Mouse (Mus musculus) gastrocnemius, postnatal 25 days (tissue): Measurements from ENCODE around the gene Olfr1186. TPM values are rescaled to one million over a fixed set of nuclear protein-coding genes. Genes with fewer than 3 reads are reported as not detected.
"Not testable (repeated sequence)": the region's sequence is repeated elsewhere in the genome, so short reads cannot be mapped to it uniquely, and the experiment has no call there.

ENCODE experiments used
- DNase-seq: peaks from one replicate; pipeline ENCODE4 v3.0.0; 2022
- long read RNA-seq, 2 experiments: library from polyadenylated mRNA; stranded (forward); transcript quantifications; one replicate each; pipeline ENCODE4 v2.0.0; 2021
- total RNA-seq, 2 experiments: library from RNA; stranded (reverse); gene quantifications; 1 replicate in 1 of 2; 2 replicates in 1 of 2; pipeline ENCODE4 v1.2.3; 2021

Gene Olfr1186
- total RNA-seq = not detected
- long read RNA-seq, experiment 1 = 0 reads
- long read RNA-seq, experiment 2 = 0 reads

DNA sequence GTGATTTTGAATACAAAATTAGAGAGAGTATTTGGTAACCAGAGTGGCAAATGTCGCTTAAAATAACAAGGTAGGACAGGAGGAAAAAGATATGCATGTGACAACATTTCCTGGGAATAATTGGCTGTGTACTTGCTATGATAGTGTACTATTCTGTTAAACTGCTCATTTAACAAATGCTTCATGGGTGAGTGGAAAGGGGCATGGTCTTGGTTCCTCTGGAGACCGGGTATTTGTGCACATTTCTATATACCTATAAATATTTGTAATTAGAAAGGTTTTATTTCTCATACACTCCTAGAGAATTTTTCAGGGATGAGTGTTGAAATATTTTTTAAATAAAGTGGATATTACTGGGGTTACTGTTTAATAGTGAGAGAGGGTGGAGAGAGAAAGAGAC lies at the start of gene Olfr1186:
Gene Olfr1186 (plus strand): TSS at position 301 of the 400 bp plus-strand sequence.
- DNase-seq = no peak

DNA sequence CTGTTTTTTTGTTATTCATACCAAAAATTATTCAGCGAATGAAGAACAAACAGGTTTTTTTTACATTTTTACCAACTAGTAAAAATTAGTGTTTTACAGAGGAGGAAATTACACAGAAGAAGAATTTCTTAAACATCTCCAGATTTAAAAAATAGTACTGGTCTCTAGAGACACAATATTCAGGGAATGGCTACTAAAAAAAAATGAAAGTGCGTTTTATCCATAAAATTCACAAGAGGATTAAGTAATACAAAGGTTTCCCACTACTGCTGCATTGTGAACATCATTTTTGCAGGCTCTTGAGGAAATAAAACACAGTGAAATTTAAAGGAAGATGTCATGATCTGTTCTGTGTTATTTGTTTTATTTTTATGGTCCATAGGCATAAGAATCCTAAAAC lies 35.1 kb upstream of the Olfr1186 start, which contains the start of gene Olfr1184:
Gene Olfr1184 (plus strand): TSS at position 301 of the 400 bp plus-strand sequence.
- DNase-seq = no peak

DNA sequence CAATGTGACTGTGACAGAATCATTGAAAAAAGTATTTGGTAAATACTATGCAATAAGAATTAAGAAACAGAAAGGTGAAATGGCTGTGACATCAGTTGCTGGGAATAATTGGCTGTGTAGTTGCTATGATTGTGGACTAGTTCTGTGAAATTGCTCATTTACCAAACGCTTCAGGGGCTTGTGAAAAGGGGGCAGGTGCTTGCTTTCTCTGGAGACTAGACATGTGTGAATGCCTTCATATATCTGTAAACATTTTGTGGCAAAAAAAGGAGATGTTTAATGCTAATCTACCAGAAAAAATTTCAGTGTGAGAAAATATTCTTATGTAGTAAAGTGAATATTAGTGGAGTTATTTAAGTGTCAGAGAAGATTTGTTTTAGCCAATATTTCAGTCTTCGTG lies 25.3 kb upstream of the Olfr1186 start, which contains the start of gene Olfr1185-ps1:
Gene Olfr1185-ps1 (plus strand): TSS at position 301 of the 400 bp plus-strand sequence.
- no peak for DNase-seq

DNA sequence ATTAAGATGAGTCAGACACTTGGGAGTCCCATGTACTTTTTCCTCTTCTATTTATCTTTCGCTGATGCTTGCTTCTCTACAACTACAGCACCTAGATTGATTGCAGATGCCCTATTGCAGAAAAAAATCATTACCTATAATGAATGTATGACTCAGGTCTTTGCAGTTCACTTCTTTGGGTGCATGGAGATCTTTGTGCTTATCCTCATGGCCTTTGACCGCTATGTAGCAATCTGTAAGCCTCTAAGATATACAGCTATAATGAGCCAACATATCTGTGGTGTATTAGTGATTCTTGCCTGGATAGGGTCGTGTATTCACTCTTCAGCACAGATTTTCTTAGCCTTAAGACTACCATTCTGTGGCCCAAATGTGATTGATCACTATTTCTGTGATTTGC lies 7.4 kb downstream of the Olfr1186 start:
- DNase-seq = no peak

DNA sequence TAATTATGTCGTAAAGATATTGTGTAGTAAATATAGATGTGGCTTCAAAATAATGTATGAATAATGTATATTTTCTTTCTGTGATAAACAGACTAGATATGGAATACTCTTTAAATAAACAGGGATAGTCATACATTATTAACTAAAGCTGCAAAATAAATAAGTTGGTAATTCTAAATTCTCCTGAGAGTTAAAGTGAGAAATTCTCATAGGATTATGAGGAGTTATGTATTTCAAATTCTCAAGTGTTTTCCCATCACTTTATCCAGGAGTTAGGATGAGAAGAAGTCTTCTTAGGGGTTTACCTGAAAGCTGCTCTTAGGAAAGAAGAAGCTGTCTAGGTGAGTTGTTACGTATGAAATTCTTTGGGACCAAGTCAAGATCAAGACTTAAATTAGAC lies 38.3 kb downstream of the Olfr1186 start, which contains the start of gene Olfr1188:
Gene Olfr1188 (plus strand): TSS at position 301 of the 400 bp plus-strand sequence.
- DNase-seq = no peak

DNA sequence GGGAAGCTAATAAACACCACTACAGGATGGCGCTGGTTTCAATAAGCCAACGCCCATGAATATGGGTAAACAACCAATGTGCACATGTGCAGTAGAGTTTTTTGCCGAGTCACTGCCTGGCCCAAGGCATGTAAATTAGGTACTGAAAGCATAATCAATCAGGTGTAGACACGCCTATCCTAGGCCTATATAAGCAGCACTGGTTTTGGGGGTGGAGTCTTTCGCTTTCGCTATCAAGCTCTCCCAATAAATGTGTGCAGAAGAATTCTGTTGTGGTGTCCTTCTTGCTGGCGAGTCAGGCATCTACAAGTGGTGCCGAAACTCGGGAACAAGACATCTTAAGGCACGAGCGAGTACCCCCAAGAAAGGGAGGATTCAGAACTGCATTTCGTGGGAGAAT lies 54.3 kb downstream of the Olfr1186 start:
- DNase-seq = not testable (repeated sequence)

Other genes with a start within 250 kb of the Olfr1186 start
- not detected for gene Olfr1173, start 238.7 kb upstream of the Olfr1186 start, total RNA-seq
- not detected for gene Olfr1174-ps, start 203.4 kb upstream of the Olfr1186 start, total RNA-seq
- gene Olfr1175-ps, start 191.3 kb upstream of the Olfr1186 start, total RNA-seq = not detected
- not detected for gene Olfr1176, start 181.8 kb upstream of the Olfr1186 start, total RNA-seq
- gene Olfr1177-ps, start 172.1 kb upstream of the Olfr1186 start, total RNA-seq = not detected
- gene Olfr1178, start 131.5 kb upstream of the Olfr1186 start, total RNA-seq = not detected
- not detected for gene Olfr1179, start 112.1 kb upstream of the Olfr1186 start, total RNA-seq
- not detected for gene Olfr1180, start 99.4 kb upstream of the Olfr1186 start, total RNA-seq
- not detected for gene Olfr1181, start 92.4 kb upstream of the Olfr1186 start, total RNA-seq
- gene Gm13757, start 69.4 kb upstream of the Olfr1186 start, total RNA-seq = not detected
- not detected for gene Olfr1183, start 63.7 kb upstream of the Olfr1186 start, total RNA-seq
- not detected for gene Olfr1184, start 35.0 kb upstream of the Olfr1186 start, total RNA-seq
- not detected for gene Olfr1185-ps1, start 25.2 kb upstream of the Olfr1186 start, total RNA-seq
- gene Olfr1188, start 38.4 kb downstream of the Olfr1186 start, total RNA-seq = not detected
- gene Olfr1189, start 67.9 kb downstream of the Olfr1186 start, total RNA-seq = not detected
- gene Olfr1191-ps1, start 122.0 kb downstream of the Olfr1186 start, total RNA-seq = under 1 TPM in 1 of 2 experiments, not detected in 1; 0.05 TPM
- not detected for gene Olfr1192-ps1, start 130.0 kb downstream of the Olfr1186 start, total RNA-seq
- gene Olfr1193, start 157.1 kb downstream of the Olfr1186 start, total RNA-seq = not detected
- gene Olfr1195, start 170.6 kb downstream of the Olfr1186 start, total RNA-seq = not detected
- gene Olfr1196, start 186.0 kb downstream of the Olfr1186 start, total RNA-seq = not detected
- not detected for gene Olfr1197, start 213.8 kb downstream of the Olfr1186 start, total RNA-seq
- gene Olfr1198, start 232.8 kb downstream of the Olfr1186 start, total RNA-seq = not detected
- not detected for gene Olfr1199, start 241.9 kb downstream of the Olfr1186 start, total RNA-seq